Mouse (Mus musculus) Patski (cell line): Measurements from ENCODE around the gene Stx1a. TPM values are rescaled to one million over a fixed set of nuclear protein-coding genes. Genes with fewer than 3 reads are reported as not detected.
"Not testable (repeated sequence)": the region's sequence is repeated elsewhere in the genome, so short reads cannot be mapped to it uniquely, and the experiment has no call there.

Source experiments
- ATAC-seq: fragments of 100-300 bp; one replicate; pipeline ENCODE4 v1.8.0; 2021
- CTCF ChIA-PET: fragments of 350-600 bp; sonication (Branson Sonifier 250); formaldehyde crosslinking; loops from one replicate; lab custom pipeline; 2022; ENCODE audit warnings: inconsistent platforms; lab: Charles Lee
- POLR2A ChIA-PET: fragments of 350-600 bp; sonication (Branson Sonifier 250); formaldehyde crosslinking; loops from one replicate; lab custom pipeline; 2022; ENCODE audit warnings: antibody characterized with exemption, inconsistent platforms; lab: Charles Lee
- DNase-seq: peaks from one replicate; pipeline ENCODE4 v3.0.0-alpha.2; 2011; ENCODE audit warnings: low read depth, low spot score
- H3K27me3 ChIP-seq: fragments of 371-371 bp; one replicate; pipeline ENCODE4 v1.5.1; 2021
- CTCF ChIP-seq: fragments of 100-300 bp; IDR thresholded peaks from one replicate; pipeline ENCODE4 v1.5.1; 2021
- in situ Hi-C: fragments of 300-500 bp; cut with MboI; formaldehyde crosslinking; loops from 3 replicates; pipeline ENCODE4 v1.11.1; 2018; ENCODE audit warnings: low pct_unique_long_range_greater_than_20kb, mixed read lengths
- polyA plus RNA-seq: library from polyadenylated mRNA; unstranded; gene quantifications from one replicate; pipeline ENCODE4 v1.2.3, GENCODE M21; 2021

Stx1a gene
- polyA plus RNA-seq, 1 experiment from 2014 or later = 12.0 TPM

DNA sequence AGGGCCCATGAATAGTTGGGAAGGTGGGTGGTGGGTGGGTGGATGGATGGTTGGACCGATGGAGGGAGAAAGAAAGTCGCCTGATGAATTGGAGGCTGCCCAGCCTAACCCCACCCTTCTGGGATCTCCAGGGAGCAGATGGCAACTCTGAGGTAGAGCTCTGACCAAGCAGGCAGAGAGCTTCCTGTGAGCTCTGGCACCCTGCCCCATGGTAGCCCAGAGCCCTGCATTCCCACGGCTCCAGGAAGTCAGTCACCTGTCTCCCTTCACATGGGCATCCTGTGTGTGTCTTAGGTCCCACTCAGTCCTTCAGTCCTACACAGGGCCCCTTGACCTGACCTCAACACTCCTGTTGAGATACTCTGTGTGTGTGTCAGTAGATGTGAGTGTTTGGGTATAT lies 14.7 kb downstream of the Stx1a start:
- in situ Hi-C loops = no loop called here
- TF ChIP-seq CTCF = no peak
- CTCF ChIA-PET = interaction anchor here (4.0 kb wide), 1 partner anchor 21 kb away, joined by 24 read pairs; no protein-coding TSS in a partner anchor

GRCm38 (mm10) chr5:135039541-135039940 lies 16.3 kb downstream of the Stx1a start:
- DNase-seq (no peak), ATAC-seq (no peak)
- no peak for TF ChIP-seq CTCF
- CTCF ChIA-PET = interaction anchor here (2.2 to 2.3 kb wide), 2 partner anchors 17 to 19 kb away, joined by 8 to 11 read pairs; partner anchors contain the start of gene Stx1a
- in situ Hi-C loops = no loop called here
- no peaks in the 10 kb centered on the region for H3K27me3 ChIP-seq
- POLR2A ChIA-PET = no interaction called here

More for the DNA sequence above, 14.7 kb downstream of the Stx1a start:
- ATAC-seq (no peak), DNase-seq (no peak)
- POLR2A ChIA-PET = no interaction called here
- no peaks in the 10 kb centered on the region for H3K27me3 ChIP-seq

DNA sequence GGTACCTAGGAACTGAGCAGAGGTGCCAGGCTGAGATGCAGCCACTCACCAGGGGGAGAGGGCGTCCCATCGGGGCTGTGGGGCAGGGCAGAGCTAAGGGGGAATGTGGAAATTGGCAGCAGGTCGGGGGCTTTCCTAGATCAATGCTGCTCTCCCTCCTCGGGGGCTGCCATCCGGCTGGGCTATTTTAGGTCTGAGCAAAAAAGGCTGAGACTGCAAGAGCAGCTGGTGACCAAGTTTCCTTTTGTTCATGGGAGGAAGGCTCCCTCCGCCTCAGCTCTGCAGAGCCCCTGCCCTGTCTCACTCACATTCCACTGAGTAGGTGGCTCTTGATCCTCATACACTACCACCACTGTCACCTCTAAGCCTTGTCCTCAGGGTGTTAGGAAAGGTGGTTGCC lies 16.8 kb downstream of the Stx1a start:
- TF ChIP-seq CTCF = no peak
- DNase-seq (no peak), ATAC-seq (no peak)
- no peaks in the 10 kb centered on the region for H3K27me3 ChIP-seq
- in situ Hi-C loops = no loop called here
- POLR2A ChIA-PET = no interaction called here
- CTCF ChIA-PET = interaction anchor here (2.2 to 2.3 kb wide), 2 partner anchors 17 to 20 kb away, joined by 8 to 11 read pairs; partner anchors contain the start of gene Stx1a

GRCm38 (mm10) chr5:135040777-135041176 lies 17.5 kb downstream of the Stx1a start:
- ChIA-PET CTCF (interaction anchor here (0.9 to 2.3 kb wide), 7 partner anchors 11 to 35 kb away, joined by 3 to 11 read pairs (median 5); partner anchors contain the start of gene Stx1a), POLR2A (interaction anchor here (0.5 kb wide), 1 partner anchor 496 kb away, joined by 3 read pairs; no protein-coding TSS in a partner anchor)
- ATAC-seq (no peak), DNase-seq (no peak)
- no peak for TF ChIP-seq CTCF
- H3K27me3 ChIP-seq = no peaks in the 10 kb centered on the region
- in situ Hi-C loops = no loop called here

DNA sequence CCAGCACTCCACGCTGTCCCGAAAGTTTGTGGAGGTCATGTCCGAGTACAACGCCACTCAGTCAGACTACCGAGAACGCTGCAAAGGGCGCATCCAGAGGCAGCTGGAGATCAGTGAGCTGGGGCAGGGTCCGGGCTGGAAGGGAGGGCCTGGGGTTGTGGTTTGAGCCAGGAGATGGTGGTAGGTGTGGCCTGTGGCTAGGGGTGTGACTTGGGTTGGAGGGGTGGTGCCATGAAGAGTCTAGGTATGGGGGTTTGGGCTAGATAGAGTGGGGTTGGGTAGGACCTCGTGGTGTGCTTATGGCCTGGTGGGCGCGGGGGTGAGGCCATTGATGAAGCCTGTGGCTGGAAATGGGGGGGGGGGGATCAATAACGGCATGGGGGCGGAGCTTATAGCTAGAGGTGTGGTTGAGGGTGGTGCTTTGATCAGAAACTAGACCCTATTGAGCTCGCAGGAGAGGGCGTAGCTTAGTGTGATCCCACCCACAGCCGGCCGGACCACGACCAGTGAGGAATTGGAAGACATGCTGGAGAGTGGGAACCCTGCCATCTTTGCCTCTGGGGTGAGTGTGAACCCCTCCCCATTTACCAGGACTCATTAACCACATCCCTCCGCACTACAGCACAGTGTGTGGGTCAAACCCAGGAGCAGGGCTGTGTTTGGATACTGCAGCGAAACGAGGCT lies 19.0 kb downstream of the Stx1a start:
- POLR2A ChIA-PET = no interaction called here
- CTCF ChIA-PET = interaction anchor here (1.1 to 2.3 kb wide), 3 partner anchors 22 to 321 kb away, joined by 3 to 8 read pairs (median 4); no protein-coding TSS in a partner anchor
- in situ Hi-C loops = no loop called here
- TF ChIP-seq CTCF = no peak
- H3K27me3 ChIP-seq = no peaks in the 10 kb centered on the region
- DNase-seq = no peak
- ATAC-seq = peak; percentile 12

- in situ Hi-C loops = no loop called here
- CTCF ChIA-PET = interaction anchor here (2.5 to 3.8 kb wide), 2 partner anchors 29 to 33 kb away, joined by 9 to 23 read pairs; no protein-coding TSS in a partner anchor
Observed at GRCm38 (mm10) chr5:135044575-135044974, 21.3 kb downstream of the Stx1a start.

GRCm38 (mm10) chr5:135048539-135048938 lies 25.3 kb downstream of the Stx1a start:
- ChIA-PET POLR2A (interaction anchor here (0.6 to 0.8 kb wide), 2 partner anchors 11 to 86 kb away, joined by 3 read pairs; no protein-coding TSS in a partner anchor), CTCF (interaction anchor here (1.3 to 1.5 kb wide), 2 partner anchors 14 to 33 kb away, joined by 4 to 6 read pairs; no protein-coding TSS in a partner anchor)
- DNase-seq = no peak
- H3K27me3 ChIP-seq = no peaks in the 10 kb centered on the region
- ATAC-seq = no peak
- in situ Hi-C loops = no loop called here
- no peak for TF ChIP-seq CTCF

More at GRCm38 (mm10) chr5:135044575-135044974, 21.3 kb downstream of the Stx1a start:
- DNase-seq (no peak), ATAC-seq (no peak)
- no peak for TF ChIP-seq CTCF
- POLR2A ChIA-PET = no interaction called here
- no peaks in the 10 kb centered on the region for H3K27me3 ChIP-seq

DNA sequence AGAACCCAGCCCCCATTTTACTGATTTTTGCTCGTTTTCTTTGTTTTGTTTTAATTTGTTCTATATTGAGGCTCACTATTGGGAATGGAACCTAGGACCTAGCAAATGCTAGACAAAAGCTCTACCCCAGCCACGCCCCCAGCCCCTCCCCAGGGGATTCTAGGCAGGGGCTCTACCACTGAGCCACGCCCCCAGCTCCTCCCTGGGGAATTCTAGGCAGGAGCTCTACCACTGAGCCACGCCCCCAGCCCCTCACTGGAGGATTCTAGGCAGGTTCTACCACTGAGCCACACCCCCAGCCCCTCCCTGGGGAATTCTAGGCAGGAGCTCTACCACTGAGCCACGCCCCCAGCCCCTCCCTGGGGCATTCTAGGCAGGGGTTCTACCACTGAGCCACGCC lies 26.0 kb downstream of the Stx1a start:
- H3K27me3 ChIP-seq, DNase-seq, in situ Hi-C loops, ATAC-seq: not testable (repeated sequence)
- ChIA-PET POLR2A (interaction anchor here (0.6 to 0.8 kb wide), 2 partner anchors 10 to 85 kb away, joined by 3 read pairs; no protein-coding TSS in a partner anchor), CTCF (interaction anchor here (1.3 to 1.5 kb wide), 2 partner anchors 15 to 34 kb away, joined by 4 to 6 read pairs; no protein-coding TSS in a partner anchor)

GRCm38 (mm10) chr5:135053356-135053755 lies 30.1 kb downstream of the Stx1a start:
- ATAC-seq (no peak), DNase-seq (no peak)
- TF ChIP-seq CTCF = no peak
- POLR2A ChIA-PET = no interaction called here
- CTCF ChIA-PET = interaction anchor here (1.3 kb wide), 1 partner anchor 31 kb away, joined by 4 read pairs; the partner anchor contains the start of gene Stx1a
- in situ Hi-C loops = no loop called here
- no peaks in the 10 kb centered on the region for H3K27me3 ChIP-seq

GRCm38 (mm10) chr5:135063629-135064381 lies 40.5 kb downstream of the Stx1a start, which contains the start of gene Dnajc30:
Gene Dnajc30, plus strand, starts transcription at chr5:135064202.
- no peaks in the 10 kb centered on the region for H3K27me3 ChIP-seq
- DNase-seq = peak; percentile 85
- CTCF ChIA-PET = interaction anchor here (1.0 kb wide), 1 partner anchor 48 kb away, joined by 3 read pairs; no protein-coding TSS in a partner anchor
- POLR2A ChIA-PET = interaction anchor here (0.6 to 1.2 kb wide), 6 partner anchors 41 to 191 kb away, joined by 3 to 4 read pairs (median 3); partner anchors contain the start of gene Stx1a
- TF ChIP-seq CTCF = no peak
- peak; percentile 95 for ATAC-seq
- in situ Hi-C loops = no loop called here
